Mouse (Mus musculus) MN1 (cell line): ENCODE results near the gene Fgd5.
"Not testable (repeated sequence)": the region's sequence is repeated elsewhere in the genome, so short reads cannot be mapped to it uniquely, and the experiment has no call there.

Experiments
- DNase-seq: peaks from one replicate; pipeline ENCODE4 v3.0.0-alpha.2; 2016; ENCODE audit warnings: low spot score

Gene Fgd5

DNA sequence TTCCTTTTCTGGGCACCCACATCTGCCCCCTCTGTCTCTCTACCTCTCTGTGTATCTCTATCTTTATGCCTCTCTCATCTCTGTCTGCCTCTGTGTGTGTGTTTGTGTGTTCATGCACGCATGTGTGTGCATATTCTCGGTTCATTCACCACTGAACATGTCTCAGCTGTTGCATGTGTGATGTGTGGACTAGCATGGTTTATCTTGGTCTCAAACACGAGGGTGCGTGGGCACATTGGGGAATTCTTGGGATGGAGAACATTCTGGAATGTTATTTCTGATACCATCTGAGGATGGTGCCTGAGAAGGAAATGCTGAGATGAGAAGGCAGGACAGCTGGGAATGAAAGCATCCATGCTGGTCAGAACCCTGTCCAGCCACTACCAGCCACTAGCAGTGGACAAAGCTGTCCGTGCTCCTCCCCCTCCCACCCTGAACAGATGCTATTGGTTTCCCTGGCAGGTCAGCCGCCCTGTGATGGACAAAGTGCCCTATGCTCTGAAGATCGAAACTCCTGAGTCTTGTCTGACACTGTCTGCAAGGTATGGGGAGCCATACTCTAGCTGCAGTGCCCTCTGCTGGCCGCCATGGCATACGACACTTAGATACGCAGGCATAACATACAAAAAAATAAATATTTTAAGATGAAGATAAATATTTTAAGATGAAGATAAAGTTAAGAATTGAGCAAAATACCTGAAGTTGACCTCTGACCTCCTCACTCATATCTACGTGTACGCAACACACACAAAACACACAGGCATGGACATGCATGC is 87.2 kb downstream of the Fgd5 start:
- DNase-seq = peak; percentile 48

DNA sequence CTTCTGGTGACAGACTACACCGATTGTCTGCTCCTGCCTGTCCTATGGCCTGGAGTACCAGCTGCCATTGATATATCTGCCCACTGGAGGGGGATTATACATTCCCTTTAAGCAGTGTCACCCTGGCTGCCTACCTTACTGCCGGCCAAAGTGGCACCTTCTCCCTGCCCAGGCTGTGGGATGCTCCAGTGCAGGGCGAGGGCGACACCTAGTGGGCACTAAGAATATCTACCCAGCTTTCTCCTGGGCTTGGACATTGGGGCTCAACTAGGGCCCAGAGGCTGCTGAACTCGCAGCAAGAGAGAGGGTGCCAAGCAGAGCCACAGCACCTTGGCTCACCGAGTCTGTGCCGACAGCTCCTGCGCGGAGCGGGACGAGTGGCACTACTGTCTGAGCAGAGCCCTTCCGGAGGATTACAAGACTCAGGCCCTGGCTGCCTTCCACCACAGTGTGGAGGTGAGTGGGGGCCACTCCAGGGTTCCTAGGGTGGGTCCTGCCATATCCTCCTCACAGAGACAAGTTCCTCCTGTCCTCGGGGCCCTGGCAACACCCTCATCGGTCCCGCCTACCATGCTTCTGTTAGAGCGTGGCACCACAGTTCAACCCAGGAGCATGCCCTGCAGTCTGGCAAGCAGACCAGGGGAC is 88.6 kb downstream of the Fgd5 start:
- peak; percentile 77 for DNase-seq

DNA sequence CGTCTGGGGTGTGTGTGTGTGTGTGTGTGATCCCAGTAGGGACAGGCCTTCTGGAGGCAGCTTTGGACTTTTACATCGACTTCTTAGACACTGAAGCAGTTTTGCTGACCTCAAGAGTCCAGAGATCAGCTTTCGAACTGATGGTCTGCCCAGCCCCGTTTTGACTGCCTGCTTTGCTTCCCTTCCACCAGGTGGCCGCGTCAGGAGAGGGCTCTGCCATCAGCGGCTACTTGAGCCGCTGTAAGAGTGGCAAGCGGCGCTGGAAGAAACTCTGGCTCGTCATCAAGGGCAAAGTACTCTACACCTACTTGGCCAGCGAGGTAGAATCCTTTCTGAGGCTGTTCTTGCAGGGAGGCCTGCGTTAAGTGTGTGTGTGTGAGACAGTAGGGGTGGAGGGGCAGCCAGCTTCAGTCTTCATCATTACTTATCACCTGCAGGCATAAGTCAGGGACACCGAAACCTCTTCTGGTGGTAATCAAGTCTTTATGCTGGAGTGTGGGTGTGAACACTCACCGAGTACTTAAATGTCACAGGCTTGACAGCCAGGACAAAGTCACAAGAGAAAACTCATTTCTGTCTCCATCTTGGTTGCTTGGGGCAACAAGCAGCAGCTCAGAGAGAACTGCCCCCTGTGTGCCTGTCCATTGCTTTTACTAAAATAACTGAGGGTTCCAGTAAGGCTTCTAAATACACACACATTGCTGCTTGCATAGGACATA is 92.6 kb downstream of the Fgd5 start:
- peak; percentile 24 for DNase-seq

DNA sequence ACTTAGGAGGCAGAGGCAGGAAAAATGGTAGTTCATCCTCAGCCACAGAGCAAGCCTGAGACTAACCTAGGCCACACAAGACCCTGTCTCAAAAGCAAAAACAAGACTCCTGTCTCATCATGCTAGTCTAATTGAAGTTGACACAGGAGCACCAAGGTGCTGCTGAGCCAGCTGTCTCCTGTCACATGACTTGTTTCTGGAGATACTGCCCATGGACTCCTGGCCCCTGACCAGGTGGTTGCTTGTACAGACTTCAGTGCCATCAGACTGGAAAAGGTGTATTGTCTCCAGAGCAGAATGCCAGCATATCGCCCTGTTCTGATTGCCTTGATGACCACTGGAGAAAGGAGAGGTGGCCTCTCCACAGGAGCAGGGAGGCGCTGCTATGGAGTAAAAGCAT is 102.1 kb downstream of the Fgd5 start:
- DNase-seq = no peak

DNA sequence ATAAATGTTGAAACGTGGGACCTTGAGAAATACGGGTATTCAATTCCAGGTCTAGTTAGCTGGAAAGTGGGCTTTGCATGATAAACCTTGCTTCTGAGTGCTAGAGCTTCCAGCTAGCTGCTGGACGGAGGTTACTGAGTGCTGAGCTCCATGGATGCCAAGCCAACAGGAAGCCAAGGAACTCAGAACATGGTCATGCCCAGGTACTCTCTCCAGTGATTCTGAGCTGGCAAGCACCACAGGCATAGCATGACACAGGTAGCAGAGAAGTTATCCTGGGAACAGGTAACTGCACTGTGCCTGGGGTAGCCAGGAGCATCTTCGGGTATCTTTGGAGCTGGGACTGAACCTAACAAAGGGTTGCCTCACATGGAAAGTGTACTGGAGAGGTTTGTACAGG is 104.1 kb downstream of the Fgd5 start:
- no peak for DNase-seq

DNA sequence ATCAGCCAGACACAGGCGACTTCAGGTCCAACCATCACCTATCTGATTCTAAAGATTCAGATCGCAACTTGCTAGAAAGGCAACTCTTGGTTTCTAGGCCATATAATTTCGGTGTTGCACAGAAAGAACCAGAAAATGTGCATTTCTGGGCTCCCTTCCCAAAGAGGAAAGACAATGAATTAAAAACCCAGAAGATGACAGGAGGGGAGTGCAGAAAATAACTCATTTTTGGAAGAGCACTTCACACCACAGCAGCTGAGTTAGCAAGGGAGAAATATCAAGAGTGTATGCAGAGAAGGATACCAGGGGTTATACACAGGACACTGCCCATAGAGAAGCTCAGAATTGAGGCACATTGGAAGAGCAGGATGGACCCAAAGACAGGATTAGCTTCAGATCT is 106.3 kb downstream of the Fgd5 start:
- no peak for DNase-seq

DNA sequence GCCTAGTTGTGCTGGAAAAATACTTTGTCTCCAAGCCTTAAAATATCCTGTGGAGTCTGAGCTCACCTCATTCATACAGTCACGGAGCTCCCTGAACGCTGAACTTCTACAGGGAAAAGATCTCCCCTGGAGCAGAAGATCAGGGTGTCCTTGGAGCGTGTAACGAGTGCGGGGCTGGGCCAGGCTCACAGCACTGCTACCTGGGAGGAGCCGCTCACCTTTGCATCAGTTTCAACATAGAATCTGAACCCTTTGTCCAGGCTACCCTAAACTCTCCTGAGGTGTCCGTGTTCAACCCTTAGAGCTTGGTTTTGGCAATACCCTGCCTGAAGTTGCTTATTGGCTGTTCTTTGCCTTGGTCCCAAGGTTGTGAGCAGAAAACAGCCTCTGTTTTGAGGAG is 110.5 kb downstream of the Fgd5 start:
- not testable (repeated sequence) for DNase-seq

DNA sequence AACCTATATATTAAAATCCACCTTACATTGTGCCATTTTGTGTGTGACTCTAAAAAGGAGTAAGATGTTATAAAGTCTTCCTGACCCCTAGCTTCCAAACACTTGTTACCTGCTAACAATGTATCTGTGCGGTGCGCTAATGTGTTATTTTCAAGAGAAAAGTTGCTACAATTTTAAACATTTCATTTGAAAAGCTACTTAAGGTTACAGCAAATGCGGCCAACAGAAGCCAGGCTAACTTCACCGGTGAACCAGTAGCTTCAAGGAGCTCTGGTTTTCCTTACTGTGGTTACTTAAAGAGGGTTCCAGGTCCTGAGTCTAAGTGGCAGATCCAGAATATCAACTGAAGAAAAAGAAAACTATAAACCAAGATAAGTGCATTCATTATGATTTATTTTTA is 111.3 kb downstream of the Fgd5 start:
- DNase-seq = no peak

DNA sequence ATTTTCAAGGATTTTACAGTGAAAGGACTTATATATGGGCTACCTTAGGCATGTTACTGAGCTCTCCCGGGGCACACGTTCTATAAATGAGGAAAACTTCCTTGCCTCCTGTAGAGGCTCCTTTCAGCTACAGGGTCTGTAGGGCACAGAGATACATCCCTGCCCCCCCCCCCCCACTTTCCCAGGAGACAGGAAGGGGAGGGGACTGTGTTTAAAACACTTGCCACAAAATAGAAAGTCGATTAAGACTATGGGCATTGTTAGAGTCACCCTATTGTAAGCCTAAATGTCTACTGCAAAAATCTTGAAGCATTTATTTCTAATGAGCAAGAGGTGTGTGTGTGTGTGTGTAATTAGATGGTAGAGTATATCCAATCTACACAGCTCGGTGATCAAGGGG is 111.8 kb downstream of the Fgd5 start:
- peak; percentile 35 for DNase-seq

DNA sequence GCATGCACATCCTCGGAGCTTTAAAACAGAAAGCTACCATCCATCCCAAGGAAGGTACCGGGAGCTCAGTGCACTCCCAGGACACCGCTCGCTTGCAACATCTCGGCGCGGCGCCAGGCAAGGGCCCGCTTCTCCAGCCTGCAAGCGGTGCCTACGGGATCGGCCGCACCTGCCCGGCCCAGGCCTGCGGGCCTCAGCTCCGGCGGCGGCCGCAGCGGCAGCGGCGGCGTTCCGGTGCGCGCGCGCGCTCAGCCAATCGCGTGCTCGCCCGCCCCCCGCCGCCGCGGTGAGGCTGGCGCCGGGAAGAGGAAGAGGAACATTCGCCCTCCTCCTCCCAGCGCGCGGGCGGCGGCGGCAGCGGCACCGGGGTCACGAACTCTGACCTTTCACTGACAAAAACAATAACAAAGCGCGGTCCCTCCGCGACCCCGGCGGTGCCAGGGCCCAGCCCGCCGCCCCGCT is 112.5 kb downstream of the Fgd5 start, which contains the start of gene Nr2c2:
Gene Nr2c2 (plus strand): TSS at position 261 of the 462 bp plus-strand sequence.
- peak; percentile 78 for DNase-seq

DNA sequence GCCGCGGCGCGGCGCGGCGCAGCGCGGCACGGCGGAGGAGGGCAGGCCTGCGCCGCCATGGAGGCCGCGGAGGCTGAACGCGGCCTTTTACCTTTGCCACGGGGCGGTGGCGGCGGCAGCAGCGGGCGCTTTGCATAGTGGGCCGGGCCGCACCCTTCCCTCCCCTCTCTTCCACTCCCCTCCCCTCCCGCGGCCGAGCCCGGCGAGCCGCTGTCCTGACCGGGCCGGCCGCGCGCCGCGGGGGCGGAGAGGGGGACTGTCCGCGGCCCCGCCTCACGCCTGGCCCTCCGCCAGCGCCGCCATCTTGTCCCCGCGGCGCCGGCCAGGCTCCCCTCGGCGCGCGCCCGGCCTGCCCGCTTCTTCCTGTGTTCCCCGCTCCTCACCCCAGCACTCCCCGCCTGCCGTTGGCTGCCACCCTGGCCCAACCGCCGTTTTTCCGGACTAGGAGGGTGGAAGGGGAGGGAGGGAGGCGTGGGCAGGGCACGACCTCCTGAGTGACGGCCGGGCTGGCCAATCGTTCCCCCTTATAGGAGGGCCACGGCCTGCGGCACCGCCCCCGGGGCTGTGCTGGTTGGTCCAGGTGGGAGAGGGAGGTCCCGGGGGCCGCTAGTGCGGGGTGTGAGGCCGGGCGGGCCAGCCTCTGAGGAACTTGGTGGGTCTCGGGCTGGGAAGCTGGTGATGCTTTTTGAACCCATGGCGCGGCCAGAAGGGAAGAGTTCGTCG is 113.2 kb downstream of the Fgd5 start:
- peak; percentile 99 for DNase-seq

DNA sequence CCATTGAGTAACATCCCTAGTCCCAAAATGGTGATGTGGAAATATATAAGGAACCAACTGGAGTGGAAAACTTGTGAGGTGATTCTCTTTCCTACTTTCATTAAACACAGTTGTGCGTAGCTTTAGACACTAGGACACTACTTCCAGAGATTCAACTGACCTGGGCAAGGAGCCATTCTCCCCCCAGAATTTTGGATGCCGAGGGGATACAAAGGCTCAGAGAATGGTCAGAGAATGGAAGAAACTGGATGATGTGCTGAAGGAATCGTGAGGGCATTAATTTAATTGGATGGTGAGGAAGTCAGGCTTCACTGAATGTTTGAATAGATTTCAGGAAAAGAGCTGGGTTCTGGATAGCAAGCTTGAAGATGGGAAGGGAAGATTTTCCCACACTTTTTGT is 114.1 kb downstream of the Fgd5 start:
- DNase-seq = no peak

DNA sequence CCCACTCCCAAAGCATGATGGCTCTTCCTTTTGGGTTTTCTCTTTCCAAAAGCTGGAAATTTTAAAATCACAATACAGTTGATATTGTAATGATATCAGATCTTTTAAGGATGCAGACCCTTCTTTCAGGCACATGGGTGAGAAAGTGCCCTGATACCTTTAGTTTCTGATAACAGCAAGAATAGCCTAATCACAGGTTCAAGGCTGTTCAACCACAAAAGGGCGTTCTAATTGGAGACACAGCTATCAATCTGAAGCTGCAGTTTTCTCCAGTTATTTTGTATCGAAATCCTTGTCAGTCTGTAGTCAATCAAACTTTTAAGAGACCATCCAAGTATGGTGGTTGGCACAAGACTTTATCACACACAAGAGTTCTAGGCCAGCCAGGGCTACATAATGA is 115.2 kb downstream of the Fgd5 start:
- DNase-seq = no peak

DNA sequence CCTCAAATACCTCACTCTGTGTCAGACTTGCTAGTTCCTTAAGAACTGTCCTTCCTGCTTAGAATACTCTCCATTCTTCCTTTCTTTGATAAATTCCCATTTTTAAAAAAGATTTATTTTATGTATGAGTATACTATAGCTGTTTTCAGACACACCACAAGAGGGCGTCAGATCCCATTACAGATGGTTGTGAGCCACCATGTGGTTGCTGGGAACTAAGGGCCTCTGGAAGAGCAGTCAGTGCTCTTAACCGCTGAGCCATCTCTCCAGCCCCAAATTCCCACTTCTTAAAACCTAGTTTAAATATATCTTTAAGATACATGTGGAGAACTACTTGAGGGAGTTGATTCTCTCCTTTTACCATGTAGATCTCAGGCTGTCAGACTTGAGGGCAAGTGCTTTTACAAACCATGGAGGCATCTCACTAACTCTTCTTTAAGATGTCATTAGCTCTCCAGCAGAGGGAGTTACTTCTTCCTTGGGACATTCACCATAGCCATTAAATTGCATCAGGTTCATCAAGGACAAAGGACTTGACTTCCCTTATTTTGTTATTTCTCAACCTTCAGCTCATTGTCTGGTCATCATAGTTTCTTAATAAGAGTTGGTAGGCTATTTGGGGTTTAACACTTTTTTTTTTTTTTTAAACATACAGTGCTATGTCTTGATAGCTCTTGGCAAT is 122.1 kb downstream of the Fgd5 start:
- no peak for DNase-seq

DNA sequence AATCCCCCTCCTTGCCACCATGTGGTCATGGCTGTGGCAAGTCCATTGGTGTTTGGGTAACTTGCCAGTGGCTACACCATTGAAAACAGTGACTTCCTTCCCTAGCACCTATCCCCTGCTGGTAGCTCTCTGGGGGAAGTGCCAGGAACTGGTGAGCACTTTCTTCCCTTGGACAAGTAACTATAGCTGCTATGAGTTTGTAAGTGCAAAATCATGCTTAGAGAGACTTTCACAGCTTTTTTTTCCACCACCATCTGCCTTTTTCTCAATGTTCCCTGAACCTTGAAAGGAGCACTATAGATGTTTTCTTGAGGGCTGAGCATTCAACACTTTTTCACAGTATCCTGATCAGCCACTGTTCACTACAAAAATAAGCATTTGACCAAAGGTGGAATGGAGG is 145.9 kb downstream of the Fgd5 start:
- no peak for DNase-seq
